Mouse (Mus musculus) bone marrow, adult 2 months (tissue): ENCODE data around the gene Gpatch8.

ENCODE experiments used
- CTCF ChIP-seq: fragments of 200-500 bp; IDR thresholded peaks from 2 replicates; pipeline ENCODE4 v1.5.1; 2011; ENCODE audit warnings: low read length, control low read depth; ENCODE audit not compliant: control insufficient read depth, insufficient read depth
- POLR2A ChIP-seq: fragments of 200-500 bp; IDR thresholded peaks from 2 replicates; pipeline ENCODE4 v1.6.1; 2011; ENCODE audit warnings: low read depth, mild to moderate bottlenecking, control low read depth, low read length, borderline replicate concordance; ENCODE audit not compliant: control insufficient read depth

DNA sequence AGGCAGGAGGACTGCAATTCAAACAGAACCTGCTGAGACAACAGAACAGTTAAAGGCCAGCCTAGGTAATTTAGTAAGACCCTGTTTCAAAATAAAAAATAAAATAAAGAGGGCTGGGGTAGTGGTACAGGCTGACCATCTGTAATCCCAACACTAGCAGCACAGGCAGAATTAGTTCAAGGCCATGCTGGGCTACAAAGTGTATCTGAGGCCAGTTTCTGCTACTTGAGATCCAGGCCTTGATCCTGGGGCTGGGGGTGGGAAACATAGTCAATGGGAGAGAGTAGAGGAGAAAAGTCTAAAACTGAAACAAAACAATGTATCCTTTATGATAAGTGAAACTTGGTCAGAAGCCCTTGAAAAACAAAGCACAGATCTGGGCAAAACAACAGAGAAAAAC lies 5.0 kb downstream of the Gpatch8 start:
- TF ChIP-seq CTCF = no peak
- TF ChIP-seq POLR2A = no peak
